Mouse (Mus musculus): ENCODE data around the gene Gm37240.

DNA sequence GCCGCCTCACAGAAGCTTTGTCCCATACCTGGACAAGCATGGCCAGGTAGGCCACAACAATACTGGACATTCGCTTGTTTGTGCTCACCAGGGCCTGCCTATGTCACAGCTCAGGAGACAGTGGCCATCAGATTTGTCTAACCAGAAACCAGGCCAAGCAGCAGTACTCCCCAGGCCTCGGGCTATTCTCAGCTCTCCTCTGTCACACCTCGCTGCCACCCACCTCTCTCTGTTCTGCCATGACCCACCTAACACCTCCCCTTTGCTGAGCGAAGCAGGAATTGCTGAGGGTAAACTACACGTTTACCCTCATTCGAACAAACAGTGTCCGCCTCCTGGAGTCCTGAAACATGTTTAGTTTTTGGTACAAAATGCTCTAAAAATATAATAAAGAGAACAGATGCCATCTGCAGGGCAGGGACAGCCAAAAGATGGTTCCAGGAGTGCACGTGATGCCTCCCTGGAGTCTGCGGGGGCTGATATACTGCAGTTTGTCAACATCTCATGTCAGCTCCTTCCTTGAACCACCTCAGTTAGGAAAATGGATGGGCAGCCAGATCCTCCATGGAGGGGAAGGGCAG lies 222.6 kb downstream of the Gm37240 start:
- no peak for TF ChIP-seq CTCF (IDR thresholded peaks at IDR 0.05; ENCODE audit: low read depth, low read length)
- no peak for TF ChIP-seq GATA1 (IDR thresholded peaks at IDR 0.05; ENCODE audit: borderline replicate concordance, low read length)
- TF ChIP-seq POLR2AphosphoS5 (IDR thresholded peaks at IDR 0.05; ENCODE audit: insufficient replicate concordance, low read depth, low read length), result no peak
- TF ChIP-seq GATA2 (IDR thresholded peaks at IDR 0.05; ENCODE audit: borderline replicate concordance, low read depth, low read length), result no peak
